Mouse (Mus musculus) naive thymus-derived CD4-positive, alpha-beta T cell, adult 2 months (primary cell): ENCODE results near the gene Fam219a.

ENCODE experiments used
- DNase-seq: peaks from one replicate; pipeline ENCODE4 v3.0.0-alpha.2; 2011; ENCODE audit warnings: low read depth

Fam219a gene

DNA sequence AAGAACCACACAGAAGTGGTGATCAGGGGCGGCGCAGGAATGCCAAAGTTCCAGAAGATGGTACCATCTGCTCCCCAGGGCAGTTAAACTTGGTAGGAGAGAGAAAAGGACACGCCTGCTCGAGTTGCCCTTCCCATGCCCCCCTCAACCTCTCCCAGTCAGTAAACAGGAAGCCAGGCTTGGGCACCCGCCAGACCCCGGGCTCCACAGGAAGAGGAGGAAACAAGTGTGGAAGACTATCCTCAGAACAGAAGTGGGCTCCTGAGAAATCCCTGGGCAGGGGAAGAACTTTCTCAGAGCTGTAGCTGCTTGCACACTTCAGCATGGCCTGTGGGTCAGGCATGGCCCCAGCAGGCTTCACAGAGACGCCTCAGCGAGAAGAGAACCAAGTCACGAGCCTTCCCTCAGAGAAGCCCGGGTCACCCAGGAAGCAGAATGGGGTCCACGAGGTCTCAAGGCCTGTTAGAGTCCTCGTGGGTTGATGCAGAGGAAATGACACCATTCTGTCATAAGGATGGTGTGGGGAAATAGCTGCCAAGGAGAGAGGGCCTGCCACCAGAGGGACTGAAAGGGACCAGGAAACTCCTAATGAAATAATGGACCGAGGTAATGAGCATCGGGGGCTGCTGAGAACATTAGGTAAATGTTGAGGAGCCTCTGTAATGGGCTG lies 14.2 kb downstream of the Fam219a start:
- no peak for DNase-seq

GRCm38 (mm10) chr4:41553116-41553515 lies 16.2 kb downstream of the Fam219a start:
- DNase-seq, result no peak

- DNase-seq, result peak; percentile 84
These were observed 16.8 kb downstream of the Fam219a start for GRCm38 (mm10) chr4:41552529-41552928.

GRCm38 (mm10) chr4:41547086-41547485 lies 22.3 kb downstream of the Fam219a start:
- no peak for DNase-seq

DNA sequence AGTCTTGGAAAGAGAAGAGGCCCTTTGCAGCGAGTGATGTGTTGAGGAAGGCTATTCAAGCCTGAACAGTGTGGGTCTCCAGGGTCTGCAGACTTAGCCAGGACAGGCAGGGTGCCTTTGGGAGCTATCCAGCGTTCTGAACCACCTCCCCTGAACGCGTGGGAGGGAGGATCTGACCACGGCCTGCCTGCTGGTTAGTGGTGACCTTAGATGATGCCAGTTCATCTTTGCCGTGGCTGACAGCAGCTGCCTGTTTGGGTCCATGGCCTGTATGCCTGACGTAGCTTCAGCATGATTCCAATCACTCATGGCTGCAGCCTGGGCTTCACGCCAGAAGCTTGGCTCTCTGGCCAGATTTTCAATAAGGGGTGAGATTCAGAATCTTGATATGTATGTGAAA lies 23.4 kb downstream of the Fam219a start:
- no peak for DNase-seq

DNA sequence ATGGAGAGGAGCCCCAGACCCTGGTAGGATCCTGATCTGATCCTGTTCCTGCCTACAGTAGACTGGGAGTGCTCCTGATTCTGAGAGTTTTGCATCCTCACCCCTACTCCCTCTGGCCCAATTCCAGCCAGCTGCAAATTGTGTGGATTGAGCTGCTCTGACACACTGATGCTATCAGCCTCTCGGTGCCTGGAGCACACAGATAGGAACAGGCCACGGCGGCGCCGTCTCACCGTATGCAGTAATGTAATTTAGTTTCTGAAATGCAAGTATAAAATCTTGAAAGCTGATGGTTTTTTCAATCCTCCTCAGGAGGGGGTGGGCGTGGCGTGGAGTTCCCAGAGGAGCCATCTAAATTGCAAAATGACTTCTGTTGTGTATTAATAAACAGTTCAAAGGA lies 27.2 kb downstream of the Fam219a start:
- no peak for DNase-seq

DNA sequence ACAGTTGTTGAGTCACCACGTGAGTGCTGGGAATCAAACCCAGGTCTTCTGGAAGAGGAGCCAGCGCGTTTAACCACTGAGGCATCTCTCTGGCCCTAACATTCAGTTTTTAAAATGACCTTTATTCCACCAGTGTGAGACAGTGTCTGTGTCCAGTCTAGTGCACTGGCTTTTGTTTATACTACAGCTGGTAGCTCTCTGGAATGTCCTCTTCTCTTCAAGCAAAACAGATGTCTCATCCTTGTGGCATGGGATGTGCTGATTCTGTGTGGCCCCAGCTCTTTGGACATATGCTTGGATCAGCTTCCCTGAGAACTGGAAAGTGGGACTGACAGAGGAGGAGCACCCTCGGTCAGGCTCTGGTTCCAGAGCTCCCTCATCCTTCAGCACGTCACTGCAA lies 34.5 kb downstream of the Fam219a start:
- DNase-seq, result no peak

DNA sequence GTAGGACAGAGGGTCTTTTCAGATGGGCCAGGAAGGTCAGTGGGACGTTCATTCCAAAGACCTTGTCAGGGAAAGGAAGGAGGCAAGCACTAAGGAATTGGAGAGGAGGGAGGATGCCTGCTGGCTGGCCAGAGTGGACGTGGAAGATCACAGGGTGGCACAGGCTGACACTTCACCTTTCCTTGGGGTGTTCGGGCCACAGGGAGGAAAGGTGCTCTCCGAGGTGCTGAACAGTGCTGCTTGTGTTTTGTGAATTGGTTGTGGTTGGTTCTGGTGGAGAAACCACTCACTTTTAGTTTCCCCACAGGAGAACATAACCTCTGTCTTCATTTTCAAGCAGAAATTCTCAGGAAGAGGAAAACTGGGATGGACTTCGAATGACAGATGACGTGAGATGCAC lies 36.9 kb downstream of the Fam219a start:
- DNase-seq, result no peak

DNA sequence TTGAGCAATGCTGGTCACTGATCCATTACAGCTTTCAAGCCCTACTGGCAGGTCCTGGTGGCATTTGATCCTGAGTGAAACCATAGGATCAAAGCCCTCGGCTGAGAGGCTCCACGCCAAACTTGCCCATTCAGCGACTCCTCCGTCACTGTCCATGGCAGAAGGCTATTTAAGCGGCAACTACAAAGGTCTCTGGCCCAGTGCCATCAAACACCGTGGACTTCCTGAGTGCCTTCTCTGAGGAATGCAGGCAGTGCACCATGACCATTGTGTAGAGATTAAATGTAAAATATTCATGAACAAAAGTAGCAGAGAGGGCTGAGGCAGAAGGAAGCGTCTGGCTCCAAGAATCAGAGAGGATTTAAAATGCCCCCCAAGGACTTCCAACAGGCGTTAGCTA lies 41.3 kb downstream of the Fam219a start:
- DNase-seq, result no peak

DNA sequence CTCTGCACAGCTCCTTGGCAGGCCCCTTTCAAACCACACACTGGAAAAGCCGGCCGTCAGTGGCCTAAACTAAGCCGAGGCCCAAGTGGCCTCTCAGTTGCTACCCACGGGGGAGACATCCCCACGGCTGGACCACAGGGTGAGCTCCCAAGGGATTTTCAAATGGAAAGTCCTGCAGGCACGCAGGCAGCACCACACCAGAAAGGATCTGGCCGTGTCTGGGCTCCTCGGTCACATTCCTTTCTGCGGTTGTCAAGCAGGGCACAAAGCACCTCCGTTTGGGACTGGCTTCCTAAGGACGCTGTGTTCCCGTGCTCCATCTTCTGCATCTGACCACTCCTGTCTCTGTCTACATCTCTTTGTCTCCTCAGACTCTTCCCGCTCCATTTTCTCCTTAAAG lies 42.3 kb downstream of the Fam219a start:
- no peak for DNase-seq

DNA sequence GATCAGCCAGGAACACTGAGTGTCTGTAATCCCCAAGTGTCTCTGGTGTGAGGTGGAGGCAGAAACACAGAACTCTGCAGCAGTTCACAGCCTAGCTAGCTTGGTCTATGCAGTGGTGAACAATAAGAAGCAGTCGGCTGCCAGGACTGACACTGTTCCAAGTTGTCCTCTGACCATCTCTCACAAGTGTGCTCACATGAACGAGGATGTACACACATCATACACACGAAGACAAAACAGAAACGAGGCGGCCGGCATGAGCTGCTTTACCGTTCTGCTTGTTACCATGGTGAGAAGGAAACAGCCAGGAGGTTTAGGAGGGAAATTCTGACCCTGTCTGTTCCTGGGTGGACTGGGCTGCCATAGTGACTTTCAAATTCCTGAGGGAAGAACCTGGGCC lies 42.8 kb downstream of the Fam219a start:
- DNase-seq, result no peak

- DNase-seq, result no peak
These were observed 44.5 kb downstream of the Fam219a start for GRCm38 (mm10) chr4:41524829-41525228.

- no peak for DNase-seq
These were observed 45.5 kb downstream of the Fam219a start for GRCm38 (mm10) chr4:41523839-41524238.

GRCm38 (mm10) chr4:41522788-41523187 lies 46.5 kb downstream of the Fam219a start:
- DNase-seq, result peak; percentile 60

DNA sequence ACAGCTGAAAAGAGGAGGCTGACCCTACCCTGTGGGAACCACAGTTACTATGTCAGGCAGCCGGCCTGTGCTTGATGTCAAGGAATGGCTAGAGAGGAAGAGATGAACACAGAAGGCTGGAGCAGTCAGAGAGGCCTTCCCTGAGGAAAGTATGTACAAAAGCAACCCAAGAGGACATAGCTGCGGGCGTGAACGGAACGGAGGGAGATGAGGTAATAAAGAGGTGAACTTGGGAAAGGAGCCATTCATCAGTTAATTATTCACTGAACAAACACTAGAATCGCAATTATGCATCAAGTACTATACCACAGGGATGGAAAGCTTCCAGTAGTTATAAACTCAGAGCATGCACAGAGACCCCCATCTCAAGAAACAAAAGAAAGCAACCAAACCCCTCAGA lies 47.2 kb downstream of the Fam219a start:
- no peak for DNase-seq

DNA sequence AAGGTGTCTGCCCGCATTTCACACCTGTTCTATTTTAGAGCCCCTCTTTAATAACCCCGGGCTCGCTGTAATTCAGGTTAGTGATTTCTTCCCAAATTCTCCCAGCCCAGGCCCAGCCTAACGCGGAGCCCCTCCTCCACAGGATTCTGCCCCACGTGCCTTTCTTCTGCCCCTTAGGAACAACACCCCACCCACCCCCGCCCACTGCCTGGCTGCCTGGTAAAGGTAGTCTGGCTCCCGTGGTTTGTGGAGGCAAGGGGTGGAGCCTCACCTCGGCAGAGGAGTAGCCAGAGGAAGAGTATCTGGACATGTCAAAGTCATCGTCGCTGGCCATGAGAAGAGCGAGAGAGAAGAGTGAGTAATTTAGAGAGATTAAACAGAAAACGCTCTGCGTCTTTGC lies 48.7 kb downstream of the Fam219a start:
- DNase-seq, result no peak

GRCm38 (mm10) chr4:41519195-41519594 lies 50.1 kb downstream of the Fam219a start:
- DNase-seq, result no peak

GRCm38 (mm10) chr4:41518349-41518748 lies 51.0 kb downstream of the Fam219a start:
- DNase-seq, result no peak

DNA sequence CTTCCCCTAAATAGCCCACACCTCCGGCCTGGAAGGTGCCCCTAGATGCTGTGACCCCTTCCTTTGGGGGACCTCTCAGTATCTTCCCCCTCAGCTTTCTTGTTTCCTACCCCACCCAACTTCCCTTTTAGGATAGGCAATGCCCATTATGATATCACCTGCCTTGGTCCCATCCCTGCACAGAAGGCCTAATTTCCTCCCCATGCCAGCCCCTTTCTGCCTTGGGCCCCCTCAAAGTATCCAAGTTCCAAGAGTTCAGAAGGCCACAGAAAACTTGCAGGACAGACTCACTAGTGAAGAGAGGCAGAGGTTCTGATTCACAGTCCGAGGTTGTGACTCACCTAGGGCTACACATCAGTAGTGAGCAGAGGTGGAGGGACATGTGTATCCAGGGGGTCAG lies 52.1 kb downstream of the Fam219a start, which contains the start of gene 1110017D15Rik:
1110017D15Rik (minus strand) TSS at position 101 of the 400 bp plus-strand sequence.
- no peak for DNase-seq

DNA sequence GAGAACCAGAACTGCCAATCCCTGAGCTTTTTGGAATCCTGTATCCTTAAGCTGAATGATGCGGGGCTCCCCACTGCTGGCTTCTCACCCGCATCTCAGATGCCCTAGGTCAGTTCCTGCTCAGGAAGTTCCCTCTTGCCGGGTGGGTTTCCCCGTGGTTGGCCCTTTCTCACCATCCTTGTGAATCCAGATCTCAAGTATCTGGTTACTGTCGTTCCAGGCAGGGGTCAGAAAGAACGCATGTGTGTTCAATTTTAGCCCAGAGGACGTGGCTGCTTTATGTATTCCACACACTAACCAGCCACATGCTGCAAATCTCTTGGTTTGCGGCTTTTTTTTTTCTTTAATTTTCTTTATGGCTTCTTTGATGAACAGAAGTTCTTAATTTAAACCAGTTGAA lies 55.6 kb downstream of the Fam219a start:
- no peak for DNase-seq

- DNase-seq, result no peak
These were observed 56.0 kb downstream of the Fam219a start for GRCm38 (mm10) chr4:41513309-41513708.

DNA sequence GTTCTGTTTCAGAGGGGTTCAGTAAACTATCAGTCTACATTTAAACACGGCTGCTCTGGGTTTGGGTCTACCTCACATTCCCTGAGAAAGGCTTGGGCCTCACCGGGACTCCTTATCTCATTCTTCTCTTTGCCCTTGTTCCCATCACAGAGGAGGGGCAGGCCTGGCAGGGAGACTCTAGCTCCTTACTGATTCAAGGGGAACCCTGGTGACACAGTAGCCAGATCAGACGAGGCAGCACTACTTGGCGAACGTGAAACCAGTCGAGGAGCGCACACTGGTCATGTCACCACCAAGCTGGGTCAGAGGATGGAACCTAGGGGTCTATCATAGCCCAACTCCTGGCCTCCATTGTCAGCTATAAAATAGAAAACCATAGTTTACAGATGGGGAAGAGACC lies 61.3 kb downstream of the Fam219a start:
- DNase-seq, result no peak

DNA sequence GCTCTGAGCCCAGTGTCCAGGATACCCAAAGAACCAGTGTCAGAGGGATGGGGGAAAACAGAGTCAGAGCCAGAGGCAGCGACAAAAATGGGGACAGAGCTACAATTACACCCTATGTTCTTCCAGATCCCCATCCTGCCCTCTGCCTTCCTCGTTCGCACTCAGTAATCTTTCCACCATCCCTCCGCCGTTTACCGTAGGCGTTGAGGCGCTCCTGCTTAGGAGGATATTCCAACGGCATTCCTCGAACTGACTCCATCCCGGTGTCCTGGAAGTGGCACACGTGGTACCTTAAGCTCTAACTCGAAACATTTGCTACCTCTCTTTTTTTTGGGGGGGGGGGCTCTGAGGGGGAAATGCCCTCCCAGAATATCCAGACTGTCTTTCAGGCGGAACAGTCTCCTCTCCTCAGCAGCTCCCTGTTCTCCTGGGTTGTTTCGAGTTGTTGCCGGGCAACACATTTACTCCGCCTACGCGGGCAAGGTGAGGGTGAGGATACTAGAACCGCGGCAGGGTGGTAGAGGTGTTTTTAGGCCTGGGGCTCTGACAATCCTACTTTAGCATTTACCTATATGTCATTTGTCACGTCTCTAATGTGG lies 61.9 kb downstream of the Fam219a start:
- no peak for DNase-seq

GRCm38 (mm10) chr4:41506906-41507305 lies 62.4 kb downstream of the Fam219a start:
- DNase-seq, result peak; percentile 63
